Mouse (Mus musculus) spleen, adult 2 months (tissue): ENCODE results near the gene Lurap1l. TPM values are rescaled to one million over a fixed set of nuclear protein-coding genes. Genes with fewer than 3 reads are reported as not detected.
A peak's percentile ranks its signal among the peaks of the same experiment; 100 is the strongest.
"Not testable (repeated sequence)": the region's sequence is repeated elsewhere in the genome, so short reads cannot be mapped to it uniquely, and the experiment has no call there.

Source experiments
- DNase-seq, 2 experiments: peaks; one replicate each; pipeline versions ENCODE4 v3.0.0 to v3.0.0-alpha.2; 2012 to 2021; ENCODE audit warnings: low spot score in 2 of 2, low read depth in 1 of 2
- H3K27ac ChIP-seq: fragments of 200-500 bp; 2 replicates; pipeline ENCODE4 v1.5.1; 2012; ENCODE audit warnings: low read length, inconsistent platforms; ENCODE audit not compliant: insufficient read depth
- H3K27me3 ChIP-seq: fragments of 200-500 bp; 2 replicates; pipeline ENCODE4 v1.6.1; 2012; ENCODE audit warnings: mild to moderate bottlenecking, moderate library complexity, low read length, inconsistent platforms; ENCODE audit not compliant: control insufficient read depth, insufficient read depth
- H3K36me3 ChIP-seq: fragments of 200-500 bp; 2 replicates; pipeline ENCODE4 v1.6.1; 2012; ENCODE audit warnings: mild to moderate bottlenecking, low read length, inconsistent platforms; ENCODE audit not compliant: control insufficient read depth, insufficient read depth
- H3K4me1 ChIP-seq: fragments of 200-500 bp; 2 replicates; pipeline ENCODE4 v1.6.1; 2011; ENCODE audit warnings: inconsistent platforms; ENCODE audit not compliant: control insufficient read depth, insufficient read depth, insufficient read length
- H3K4me3 ChIP-seq: fragments of 200-500 bp; 2 replicates; pipeline ENCODE4 v1.5.1; 2011; ENCODE audit warnings: mild to moderate bottlenecking, inconsistent platforms; ENCODE audit not compliant: insufficient read depth, insufficient read length; ENCODE audit errors: extremely low read depth
- CTCF ChIP-seq: fragments of 200-500 bp; IDR thresholded peaks from 2 replicates; pipeline ENCODE4 v1.5.1; 2011; ENCODE audit warnings: mild to moderate bottlenecking, inconsistent platforms; ENCODE audit not compliant: insufficient read depth, insufficient read length, insufficient replicate concordance; ENCODE audit errors: extremely low read depth
- POLR2A ChIP-seq: fragments of 200-500 bp; IDR thresholded peaks from 2 replicates; pipeline ENCODE4 v1.6.1; 2011; ENCODE audit warnings: low read depth, low read length, inconsistent platforms
- WGBS: fragments of 180-500 bp; shearing (Covaris S2); methylation state at CpG from one replicate; pipeline ENCODE4 v1.1.7; 2018; 5-methylcytosine and 5-hydroxymethylcytosine counted together
- polyA plus RNA-seq: library from polyadenylated mRNA; depleted of rRNA; stranded (reverse); fragments of >200 nt; gene quantifications from 2 replicates; pipeline ENCODE4 v1.2.3, GENCODE M21; 2012

The Lurap1l gene
- polyA plus RNA-seq, 1 experiment: 2.7 TPM

- TF ChIP-seq CTCF (no peak), POLR2A (no peak)
- no peaks in the 10 kb centered on the region for H3K4me1 ChIP-seq
- no peak for DNase-seq
- no peaks in the 10 kb centered on the region for H3K36me3 ChIP-seq
- 84% methylated on average over 5 of the region's 5 CpGs for WGBS
- no peak overlapping the region for H3K4me3 ChIP-seq
- no peak overlapping the region for H3K27ac ChIP-seq
- H3K27me3 ChIP-seq: no peaks in the 10 kb centered on the region
These were observed 2.5 kb upstream of the Lurap1l start for GRCm38 (mm10) chr4:80907973-80908372.

GRCm38 (mm10) chr4:80908902-80909301 is 1.5 kb upstream of the Lurap1l start:
- 86% methylated on average over 4 of the region's 4 CpGs for WGBS
- TF ChIP-seq CTCF: no peak
- no peak for TF ChIP-seq POLR2A
- no peaks in the 10 kb centered on the region for H3K4me1 ChIP-seq
- no peaks in the 10 kb centered on the region for H3K27me3 ChIP-seq
- no peak overlapping the region for H3K4me3 ChIP-seq
- DNase-seq: no peak
- no peaks in the 10 kb centered on the region for H3K36me3 ChIP-seq
- no peak overlapping the region for H3K27ac ChIP-seq

DNA sequence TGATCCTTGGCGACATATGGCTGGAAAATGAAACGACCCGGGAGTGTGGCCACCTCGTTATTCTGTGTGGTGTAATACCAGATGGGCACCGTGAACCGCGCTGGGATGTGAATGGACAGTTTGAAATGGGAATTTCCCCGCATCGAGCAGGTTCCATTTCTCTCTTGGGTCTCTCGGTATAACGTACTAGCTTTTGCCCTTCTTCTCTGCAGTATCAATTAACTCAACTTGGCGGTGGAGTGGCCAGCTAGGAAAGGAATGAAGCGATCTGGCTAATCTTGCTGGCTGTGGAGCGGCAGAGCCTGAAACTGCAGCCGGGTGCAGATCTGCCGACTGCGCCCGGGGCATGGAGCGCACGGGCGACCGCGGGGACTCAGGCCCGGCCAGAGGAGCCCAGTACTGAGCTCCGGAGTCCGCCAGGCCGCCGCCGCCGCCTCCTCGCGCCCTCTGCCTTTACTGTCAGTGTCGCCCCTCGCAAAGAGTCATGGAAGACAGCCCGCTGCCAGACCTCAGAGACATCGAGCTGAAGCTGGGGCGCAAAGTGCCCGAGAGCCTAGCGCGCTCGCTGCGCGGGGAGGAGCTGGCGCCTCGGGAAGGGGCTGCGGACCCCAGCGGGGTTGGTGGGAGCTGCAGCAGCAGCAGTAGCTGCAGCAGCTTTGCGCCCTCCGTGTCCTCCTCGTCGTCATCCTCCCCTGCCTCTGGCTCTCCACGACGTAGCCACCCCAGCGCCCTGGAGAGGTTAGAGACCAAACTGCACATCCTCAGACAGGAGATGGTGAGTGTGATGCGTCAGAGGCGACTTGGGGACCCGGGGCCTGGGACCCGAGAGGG is 640 bp downstream of the Lurap1l start:
- H3K4me1 ChIP-seq: no peaks in the 10 kb centered on the region
- peak overlapping the region; percentile 39 for H3K4me3 ChIP-seq
- WGBS: 3% methylated on average over 58 of the region's 58 CpGs
- TF ChIP-seq CTCF (no peak), POLR2A (no peak)
- H3K27ac ChIP-seq: no peak overlapping the region
- no peaks in the 10 kb centered on the region for H3K36me3 ChIP-seq
- no peaks in the 10 kb centered on the region for H3K27me3 ChIP-seq
- DNase-seq: no peak

GRCm38 (mm10) chr4:80911706-80912540 is 1.5 kb downstream of the Lurap1l start:
- no peak for TF ChIP-seq POLR2A
- TF ChIP-seq CTCF: no peak
- Histone ChIP-seq H3K27ac (0 out of 2 replicates have a peak overlapping the region, but pooled peaks have one; percentile 18), H3K4me3 (peak overlapping the region; percentile 36), H3K27me3 (no peaks in the 10 kb centered on the region), H3K4me1 (no peaks in the 10 kb centered on the region), H3K36me3 (no peaks in the 10 kb centered on the region)
- WGBS: 9% methylated on average over 26 of the region's 27 CpGs
- DNase-seq: peak in 1 of 2 experiments; percentile 3

GRCm38 (mm10) chr4:80915211-80915610 is 4.8 kb downstream of the Lurap1l start:
- no peaks in the 10 kb centered on the region for H3K27me3 ChIP-seq
- DNase-seq: no peak
- H3K27ac ChIP-seq: no peak overlapping the region
- H3K4me1 ChIP-seq: no peaks in the 10 kb centered on the region
- TF ChIP-seq CTCF (no peak), POLR2A (no peak)
- 68% methylated on average over 2 of the region's 2 CpGs for WGBS
- no peak overlapping the region for H3K4me3 ChIP-seq
- H3K36me3 ChIP-seq: no peaks in the 10 kb centered on the region

DNA sequence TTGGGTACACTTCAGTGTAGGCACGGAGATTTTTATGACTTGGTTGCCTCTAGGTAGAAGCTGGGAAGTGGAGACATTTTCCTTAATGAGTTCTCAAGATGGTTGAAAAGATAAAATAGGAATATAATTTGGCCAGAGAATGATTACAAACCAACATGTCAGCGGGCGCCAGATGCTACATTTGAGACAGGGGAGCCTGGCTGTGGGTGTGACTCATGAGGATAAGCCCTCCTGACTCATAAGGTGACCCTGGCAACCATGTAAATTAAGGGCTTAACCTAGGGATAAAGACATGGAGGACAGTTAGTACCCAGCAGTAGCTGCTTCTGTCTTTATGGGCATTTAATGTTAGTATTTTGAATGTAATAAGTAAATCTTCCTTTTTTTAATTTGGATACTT is 6.2 kb downstream of the Lurap1l start:
- H3K4me1 ChIP-seq: no peaks in the 10 kb centered on the region
- H3K27me3 ChIP-seq: no peaks in the 10 kb centered on the region
- TF ChIP-seq CTCF (no peak), POLR2A (no peak)
- DNase-seq: no peak
- no peak overlapping the region for H3K27ac ChIP-seq
- H3K4me3 ChIP-seq: no peak overlapping the region
- 88% methylated on average over 3 of the region's 3 CpGs for WGBS
- no peaks in the 10 kb centered on the region for H3K36me3 ChIP-seq

- not testable (repeated sequence) for H3K27ac ChIP-seq, H3K4me1 ChIP-seq, DNase-seq, H3K36me3 ChIP-seq, H3K27me3 ChIP-seq, H3K4me3 ChIP-seq
- WGBS: 83% methylated on average over 1 of the region's 1 CpGs
These were observed 6.7 kb downstream of the Lurap1l start for GRCm38 (mm10) chr4:80917128-80917527.
